Comparison of ENCODE assay signal across 8 mouse cellular contexts in genomic region chr10:70439676-70440521, GRCm38 (mm10). TPM values are rescaled to one million over a fixed set of nuclear protein-coding genes. Genes with fewer than 3 reads are reported as not detected.
DNase-seq lines count a peak whose midpoint lies in the region; ATAC-seq and TF ChIP-seq lines count a peak whose summit lies in the region.

Gene Fam13c, plus strand, starts transcription at chr10:70440481.

- ATAC-seq in embryonic facial prominence, embryonic 11.5 days (replicated peaks; ENCODE audit: insufficient number of reproducible peaks, low FRiP score, low TSS enrichment, low read depth), result peak; percentile 32

- peak; percentile 56 for DNase-seq in adrenal gland, adult 2 months
- peak; percentile 48 for DNase-seq in embryonic facial prominence, embryonic 11.5 days (ENCODE audit: low spot score)
- DNase-seq in heart, postnatal 14 days, result peak; percentile 27 to 33
- DNase-seq in layer of hippocampus, postnatal 14 days (ENCODE audit: low spot score in 2 of 2), result peak in 1 of 2 experiments; percentile 66
- peak; percentile 58 for DNase-seq in midbrain, embryonic 10.5 days (ENCODE audit: low spot score)
- DNase-seq in testis, postnatal 10 days (ENCODE audit: low spot score), result peak; percentile 41
- no peak for DNase-seq in spleen, adult 12 weeks (ENCODE audit: low spot score)

- 0 out of 2 replicates have a peak, but pooled peaks cover 4% of the 10 kb centered on the region for H3K36me3 ChIP-seq in E14TG2a.4 (ENCODE audit: insufficient read depth, low read length)
- H3K36me3 ChIP-seq in embryonic facial prominence, embryonic 11.5 days (replicated peaks; ENCODE audit: control insufficient read depth, insufficient read depth, low read depth, low read length), result no peaks in the 10 kb centered on the region
- H3K36me3 ChIP-seq in midbrain, embryonic 10.5 days, result no peaks in the 10 kb centered on the region

- peaks cover 39% of the 10 kb centered on the region for H3K27me3 ChIP-seq in E14TG2a.4 (ENCODE audit: insufficient read depth, low read length)
- H3K27me3 ChIP-seq in embryonic facial prominence, embryonic 11.5 days (ENCODE audit: control insufficient read depth, insufficient read depth, low read length), result no peaks in the 10 kb centered on the region
- 0 out of 2 replicates have a peak, but pooled peaks cover 3% of the 10 kb centered on the region for H3K27me3 ChIP-seq in midbrain, embryonic 10.5 days (ENCODE audit: low read depth, poor library complexity, severe bottlenecking)

- peak within 1 kb of the TSS; percentile 59 for H3K27ac ChIP-seq in embryonic facial prominence, embryonic 11.5 days (replicated peaks; ENCODE audit: low read depth, low read length)
- H3K27ac ChIP-seq in midbrain, embryonic 10.5 days (replicated peaks), result peak within 1 kb of the TSS; percentile 94

- H3K9me3 ChIP-seq in E14TG2a.4 (ENCODE audit: low read length), result peaks cover 11% of the 10 kb centered on the region
- no peaks in the 10 kb centered on the region for H3K9me3 ChIP-seq in embryonic facial prominence, embryonic 11.5 days (replicated peaks; ENCODE audit: control insufficient read depth, low read length)
- H3K9me3 ChIP-seq in midbrain, embryonic 10.5 days (replicated peaks), result no peaks in the 10 kb centered on the region; the same call in 1 of the 2 replicates

- peak within 1 kb of the TSS; percentile 83 for H3K9ac ChIP-seq in embryonic facial prominence, embryonic 11.5 days (replicated peaks; ENCODE audit: low read length)

- intact Hi-C loops in heart, postnatal 14 days (cut with DNase I), result loop anchor here (5.0 to 10.0 kb wide), 4 partner anchors 52 to 105 kb away; no protein-coding TSS in a partner anchor

- H3K4me2 ChIP-seq in embryonic facial prominence, embryonic 11.5 days (ENCODE audit: low read depth, low read length), result peak within 1 kb of the TSS; percentile 86

- H3K4me3 ChIP-seq in E14TG2a.4 (replicated peaks; ENCODE audit: low read length), result peak within 1 kb of the TSS; percentile 82
- peak within 1 kb of the TSS; percentile 66 for H3K4me3 ChIP-seq in embryonic facial prominence, embryonic 11.5 days (ENCODE audit: low read depth, low read length)
- H3K4me3 ChIP-seq in midbrain, embryonic 10.5 days, result peak within 1 kb of the TSS; percentile 74

- peaks cover 53% of the 10 kb centered on the region for H3K4me1 ChIP-seq in E14TG2a.4 (replicated peaks; ENCODE audit: low read depth, low read length)
- H3K4me1 ChIP-seq in embryonic facial prominence, embryonic 11.5 days (ENCODE audit: control insufficient read depth, insufficient read depth, low read length), result no peaks in the 10 kb centered on the region
- peaks cover 50% of the 10 kb centered on the region for H3K4me1 ChIP-seq in midbrain, embryonic 10.5 days

- WGBS in embryonic facial prominence, embryonic 11.5 days, result 8% methylated on average over 24 of the region's 24 CpGs
- 6% methylated on average over 24 of the region's 24 CpGs for WGBS in midbrain, embryonic 10.5 days

- TF ChIP-seq CTCF in E14TG2a.4 (conservative IDR thresholded peaks at IDR 0.05; ENCODE audit: low read length), result no peak

RNA-seq across cellular contexts. Expression of gene Fam13c, which starts in this region (rescaled TPM):
- total RNA-seq in adrenal gland, adult 2 months (2021), result 10 to 100 TPM; 12.8 to 27.5 TPM
- polyA plus RNA-seq in adrenal gland, adult 2 months (2012; rRNA removed), result 5.7 and 6.0 TPM in 2 replicates
- polyA plus RNA-seq in embryonic facial prominence, embryonic 11.5 days (2014; fragmentation: Nextera tagmentation; extraction: Ambion mirVana), result 11.4 and 13.7 TPM in 2 replicates
- total RNA-seq in heart, postnatal 14 days (2021), result 1 to 10 TPM; 6.0 to 7.7 TPM
- 10 to 100 TPM; 70.0 to 73.6 TPM for total RNA-seq in layer of hippocampus, postnatal 14 days (2021)
- 13.3 and 16.5 TPM in 2 replicates for polyA plus RNA-seq in midbrain, embryonic 10.5 days (2016; fragmentation: Nextera tagmentation; extraction: Ambion mirVana)
